Mouse (Mus musculus): ENCODE measurements around the gene Sfta2.

The Sfta2 gene

DNA sequence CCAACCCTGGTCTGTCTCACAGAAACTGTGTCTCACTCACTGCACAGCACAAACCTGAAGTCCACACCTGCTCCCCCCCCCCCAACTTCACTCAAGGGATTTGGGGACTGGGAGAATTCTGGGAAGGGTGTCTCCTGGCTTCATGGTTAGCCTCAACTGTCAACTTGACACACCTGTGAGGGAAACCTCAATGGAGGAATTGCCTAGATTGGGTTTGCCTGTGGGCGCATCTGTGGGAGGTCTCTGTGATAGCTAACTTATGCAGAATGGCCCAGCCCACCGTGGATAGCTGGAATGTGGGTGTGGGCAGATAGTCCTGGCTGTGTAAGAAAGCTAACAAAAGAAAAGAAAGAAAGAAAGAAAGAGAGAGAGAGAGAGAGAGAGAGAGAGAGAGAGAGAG lies at the start of gene Sfta2:
Gene Sfta2 (plus strand): TSS at position 301 of the 400 bp plus-strand sequence.
- DNase-seq (ENCODE audit: low read depth, low spot score): no peak

GRCm38 (mm10) chr17:35551881-35552414 lies 49.4 kb upstream of the Sfta2 start, which contains the start of gene Cdsn:
TSS of gene Cdsn (plus strand) at chr17:35552128.
- DNase-seq (ENCODE audit: low read depth, low spot score): no peak

DNA sequence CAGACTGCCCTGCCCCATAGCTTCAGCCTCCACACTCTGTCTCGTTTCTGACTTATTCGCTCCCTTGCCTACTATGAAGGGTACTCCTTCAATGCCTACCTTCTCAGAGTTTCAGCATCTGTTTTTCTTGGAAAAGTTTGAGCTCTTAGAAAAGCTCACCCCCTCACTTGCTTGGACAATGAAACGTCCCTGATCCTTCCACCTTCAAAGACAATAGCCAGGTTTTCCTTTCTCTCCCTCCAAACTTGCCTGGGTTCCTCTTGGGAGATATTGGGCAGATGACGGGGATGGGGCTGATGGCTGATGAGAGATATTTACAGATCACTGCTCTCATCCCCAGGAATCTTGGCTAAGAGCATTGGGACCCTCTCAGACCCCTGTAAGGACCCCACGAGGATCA lies 47.0 kb upstream of the Sfta2 start:
- DNase-seq (ENCODE audit: low read depth, low spot score): no peak

DNA sequence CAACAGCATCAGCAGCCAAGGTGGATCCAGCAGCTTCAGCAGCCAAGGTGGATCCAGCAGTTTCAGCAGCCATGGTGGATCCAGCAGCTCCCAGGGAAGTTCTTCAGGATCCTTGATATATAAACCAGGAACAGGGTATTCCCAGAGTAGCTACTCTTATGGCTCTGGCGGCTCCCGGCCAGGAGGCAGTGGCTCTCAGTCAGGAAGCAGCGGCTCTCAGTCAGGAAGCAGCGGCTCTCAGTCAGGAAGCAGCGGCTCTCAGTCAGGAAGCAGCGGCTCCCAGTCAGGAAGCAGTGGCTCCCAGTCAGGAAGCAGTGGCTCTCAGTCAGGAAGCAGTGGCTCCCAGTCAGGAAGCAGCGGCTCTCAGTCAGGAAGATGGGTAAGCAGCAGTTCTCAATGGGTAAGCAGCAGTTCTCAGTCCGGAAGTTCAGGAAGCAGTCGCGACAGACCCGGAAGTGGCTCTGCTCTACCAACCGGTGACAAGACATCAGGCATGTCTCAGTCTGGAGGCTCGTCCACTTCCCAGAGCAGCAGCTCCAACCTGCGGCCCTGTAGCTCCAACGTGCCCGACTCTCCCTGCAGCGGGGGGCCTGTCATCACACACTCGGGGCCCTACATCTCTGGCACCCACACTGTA lies 46.5 kb upstream of the Sfta2 start:
- DNase-seq (ENCODE audit: low read depth, low spot score): no peak

GRCm38 (mm10) chr17:35556186-35556765 lies 45.1 kb upstream of the Sfta2 start:
- no peak for DNase-seq (ENCODE audit: low read depth, low spot score)

DNA sequence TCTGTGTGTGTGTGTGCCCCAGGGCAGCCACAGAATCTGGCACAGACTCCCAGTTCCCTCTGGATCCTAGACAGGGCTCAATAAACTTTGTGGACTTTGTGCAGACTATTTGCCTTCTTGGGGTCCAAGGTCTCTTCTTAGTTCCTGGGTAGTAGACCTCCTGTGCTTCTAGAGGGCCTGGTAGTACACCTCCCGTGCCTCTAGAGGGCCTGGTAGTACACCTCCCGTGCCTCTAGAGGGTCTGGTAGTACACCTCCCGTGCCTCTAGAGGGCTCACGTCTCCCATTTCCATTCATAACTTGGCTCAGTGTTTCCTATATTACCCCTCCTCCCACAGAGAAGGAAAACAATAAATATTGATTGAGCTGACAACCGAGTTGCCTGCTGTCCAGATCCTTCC lies 44.5 kb upstream of the Sfta2 start:
- DNase-seq (ENCODE audit: low read depth, low spot score): peak; percentile 23

GRCm38 (mm10) chr17:35557351-35557750 lies 44.0 kb upstream of the Sfta2 start:
- no peak for DNase-seq (ENCODE audit: low read depth, low spot score)

GRCm38 (mm10) chr17:35558216-35558615 lies 43.1 kb upstream of the Sfta2 start:
- no peak for DNase-seq (ENCODE audit: low read depth, low spot score)

DNA sequence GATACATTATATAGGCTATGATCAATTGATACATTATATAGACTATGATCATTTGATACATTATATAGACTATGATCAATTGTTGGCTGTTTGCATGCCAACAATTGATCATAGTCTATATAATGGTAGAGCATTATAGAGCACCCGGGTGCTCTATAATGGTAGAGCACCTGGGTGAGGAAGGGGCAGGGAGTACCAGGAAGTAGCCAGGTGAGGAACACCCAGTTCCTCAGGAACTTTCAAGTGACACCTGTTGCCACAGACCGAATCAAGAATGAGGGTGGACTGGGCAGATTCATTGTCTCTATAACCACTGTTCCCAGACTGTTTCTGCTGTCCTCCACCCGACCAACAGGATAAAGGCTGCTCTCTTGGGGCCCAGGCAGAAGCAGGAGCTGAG lies 34.2 kb upstream of the Sfta2 start, which contains the start of gene 2300002M23Rik:
Gene 2300002M23Rik (plus strand): TSS at position 301 of the 400 bp plus-strand sequence.
- no peak for DNase-seq (ENCODE audit: low read depth, low spot score)

DNA sequence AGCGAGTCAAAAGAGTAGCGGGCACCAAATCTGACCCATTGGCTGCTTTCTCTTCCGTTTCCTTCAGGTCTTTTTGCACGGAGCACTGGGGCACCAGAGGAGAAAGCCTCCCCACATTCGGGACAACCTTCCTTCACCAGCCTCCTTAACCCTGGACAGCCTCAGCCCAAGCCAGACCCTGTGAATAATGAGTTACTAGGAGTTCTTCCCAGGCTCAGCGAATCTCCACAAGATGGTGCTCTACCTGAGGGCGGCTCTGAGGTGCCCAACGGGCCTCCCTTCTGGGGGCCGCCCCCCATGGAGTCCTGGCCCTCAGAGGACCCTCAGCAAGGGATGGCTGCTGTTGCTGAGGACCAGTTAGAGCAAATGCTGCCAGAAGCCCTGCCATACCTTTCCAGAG lies 33.6 kb upstream of the Sfta2 start:
- no peak for DNase-seq (ENCODE audit: low read depth, low spot score)

GRCm38 (mm10) chr17:35569091-35569944 lies 32.0 kb upstream of the Sfta2 start:
- no peak for DNase-seq (ENCODE audit: low read depth, low spot score)

DNA sequence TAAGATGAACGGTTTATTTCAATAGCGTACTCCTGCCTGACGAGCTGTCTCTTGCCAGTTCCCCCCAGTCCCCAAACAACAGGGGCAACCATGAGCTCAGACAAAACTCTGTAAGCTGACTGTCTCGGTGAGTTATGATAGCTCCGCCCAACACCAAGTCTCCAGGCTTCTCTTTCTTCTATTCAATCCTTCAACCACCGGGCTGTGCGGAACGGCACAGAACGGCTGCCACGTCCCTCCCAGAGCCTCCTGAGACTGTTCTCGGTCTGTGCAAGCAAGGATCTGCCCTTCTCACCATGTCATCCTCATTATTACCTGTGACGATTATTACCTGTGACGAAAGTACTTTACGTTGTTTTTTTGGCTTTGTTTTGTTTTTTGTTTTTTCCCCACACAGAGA lies 30.5 kb upstream of the Sfta2 start:
- no peak for DNase-seq (ENCODE audit: low read depth, low spot score)

GRCm38 (mm10) chr17:35571477-35571876 lies 29.9 kb upstream of the Sfta2 start:
- no peak for DNase-seq (ENCODE audit: low read depth, low spot score)

DNA sequence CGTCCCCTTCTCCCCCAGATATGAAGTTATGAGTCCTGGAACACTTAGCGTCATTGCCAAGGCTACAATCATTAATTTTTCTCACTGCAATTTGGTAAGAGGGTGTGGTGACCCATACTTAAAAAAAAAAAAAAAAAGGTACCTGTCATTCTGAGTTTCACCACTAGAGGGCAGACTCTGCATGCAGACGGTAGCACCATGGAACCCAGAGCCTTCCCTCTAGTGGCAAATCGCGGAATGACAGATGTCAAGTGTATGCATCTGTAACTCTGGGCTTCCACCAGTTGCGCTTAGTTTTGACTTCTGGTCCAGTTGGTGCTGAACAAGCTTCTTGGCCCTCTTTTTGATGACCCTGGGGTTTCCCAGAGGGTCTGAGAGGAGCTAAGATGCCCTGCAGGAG lies 23.1 kb upstream of the Sfta2 start:
- peak; percentile 77 for DNase-seq (ENCODE audit: low read depth, low spot score)

DNA sequence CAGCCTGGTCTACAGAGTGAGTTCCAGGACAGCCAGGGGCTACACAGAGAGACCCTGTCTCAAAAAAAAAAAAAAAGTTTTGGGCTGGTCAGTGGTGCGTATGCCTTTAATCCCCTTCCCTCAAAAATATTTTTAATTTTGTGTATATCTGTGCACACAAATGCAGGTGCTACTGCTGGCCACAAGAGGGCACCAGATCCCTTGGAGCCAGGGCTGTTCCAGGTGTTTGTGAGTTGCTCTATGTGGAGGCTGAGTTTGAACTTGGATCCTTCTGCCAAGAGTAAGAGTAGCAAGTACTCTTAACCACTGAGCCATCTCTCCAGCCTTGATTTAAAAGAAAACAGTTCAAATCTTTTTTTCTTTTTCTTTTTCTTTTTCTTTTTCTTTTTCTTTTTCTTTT lies 18.4 kb upstream of the Sfta2 start:
- DNase-seq (ENCODE audit: low read depth, low spot score): no peak

- peak; percentile 58 for DNase-seq (ENCODE audit: low read depth, low spot score)
These were observed 16.9 kb upstream of the Sfta2 start for GRCm38 (mm10) chr17:35584330-35584937.

- DNase-seq (ENCODE audit: low read depth, low spot score): no peak
These were observed 14.1 kb upstream of the Sfta2 start for GRCm38 (mm10) chr17:35587291-35587690.

- DNase-seq (ENCODE audit: low read depth, low spot score): no peak
These were observed 13.0 kb upstream of the Sfta2 start for GRCm38 (mm10) chr17:35588387-35588786.

DNA sequence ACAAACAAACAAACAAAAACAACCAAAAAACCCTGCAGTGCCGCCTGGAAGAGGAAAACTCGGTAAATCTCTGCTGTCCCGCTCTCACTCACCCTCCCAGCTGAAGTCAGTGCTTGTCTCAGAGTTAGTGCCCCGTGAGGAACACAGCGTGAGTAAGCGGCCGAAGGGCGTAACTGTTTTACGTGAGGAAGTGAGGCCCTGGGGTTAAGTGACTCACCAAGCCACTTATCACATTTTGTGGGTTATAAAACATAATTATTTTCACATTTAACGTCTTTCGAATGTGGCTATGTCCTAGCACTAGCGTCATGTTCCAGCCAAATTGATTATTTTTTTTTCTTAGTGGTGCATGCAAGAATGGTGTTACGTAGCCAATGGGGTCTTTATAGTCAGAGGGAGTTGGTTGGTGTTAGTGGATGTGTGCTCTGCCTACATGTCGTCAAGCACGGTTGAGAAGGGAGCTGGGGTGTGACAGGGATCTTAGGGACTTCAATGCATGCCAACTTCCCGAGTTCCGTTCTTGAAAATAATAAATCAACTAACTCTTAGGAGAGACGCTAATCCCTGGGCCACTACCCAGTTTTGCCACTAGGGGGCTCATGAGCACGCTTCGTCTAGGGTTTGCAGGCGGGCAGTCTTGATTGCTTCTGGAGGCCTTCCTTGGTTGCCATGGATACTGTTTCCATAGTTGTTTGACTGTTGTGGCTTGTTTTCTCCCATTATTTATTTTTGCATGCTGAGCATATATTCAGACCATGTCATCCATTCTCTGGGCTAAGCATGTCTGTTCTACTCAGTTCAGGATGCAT lies 10.7 kb upstream of the Sfta2 start:
- peak; percentile 72 for DNase-seq (ENCODE audit: low read depth, low spot score)

GRCm38 (mm10) chr17:35591219-35591578 lies 10.2 kb upstream of the Sfta2 start:
- no peak for DNase-seq (ENCODE audit: low read depth, low spot score)

GRCm38 (mm10) chr17:35591731-35592130 lies 9.6 kb upstream of the Sfta2 start:
- DNase-seq (ENCODE audit: low read depth, low spot score): no peak
